Mouse (Mus musculus) lung, embryonic 15.5 days (tissue): Measurements from ENCODE around the gene Timp3. TPM values are rescaled to one million over a fixed set of nuclear protein-coding genes. Genes with fewer than 3 reads are reported as not detected.

Source experiments
- ATAC-seq: fragments of 200-750 bp; cut with Nextera tagmentation; 2 replicates; pipeline ENCODE4 v1.8.0; 2017; ENCODE audit warnings: moderate number of reproducible peaks, borderline replicate concordance; ENCODE audit not compliant: low FRiP score, low TSS enrichment; ENCODE audit errors: extremely low read depth
- H3K27ac ChIP-seq: fragments of 300-500 bp; sonication (generic); 2 replicates; pipeline ENCODE4 v1.5.1; 2015; ENCODE audit warnings: moderate library complexity, mild to moderate bottlenecking, inconsistent platforms
- H3K27me3 ChIP-seq: fragments of 300-500 bp; sonication (generic); 2 replicates; pipeline ENCODE4 v1.6.1; 2015; ENCODE audit warnings: inconsistent platforms
- H3K36me3 ChIP-seq: fragments of 300-500 bp; sonication (generic); 2 replicates; pipeline ENCODE4 v1.6.1; 2015; ENCODE audit warnings: inconsistent platforms
- H3K4me1 ChIP-seq: fragments of 300-500 bp; sonication (generic); 2 replicates; pipeline ENCODE4 v1.6.1; 2015; ENCODE audit warnings: inconsistent platforms
- H3K4me2 ChIP-seq: fragments of 300-500 bp; sonication (generic); 2 replicates; pipeline ENCODE4 v1.6.1; 2015; ENCODE audit warnings: inconsistent platforms, mild to moderate bottlenecking, moderate library complexity
- H3K4me3 ChIP-seq: fragments of 300-500 bp; sonication (generic); 2 replicates; pipeline ENCODE4 v1.5.1; 2015; ENCODE audit warnings: mild to moderate bottlenecking, inconsistent platforms
- H3K9ac ChIP-seq: fragments of 300-500 bp; sonication (generic); 2 replicates; pipeline ENCODE4 v1.6.1; 2015; ENCODE audit warnings: inconsistent platforms
- H3K9me3 ChIP-seq: fragments of 300-500 bp; sonication (generic); 2 replicates; pipeline ENCODE4 v1.6.1; 2016; ENCODE audit warnings: inconsistent platforms
- WGBS: fragments of 180-500 bp; shearing (Covaris S2); methylation state at CpG from one replicate; pipeline ENCODE4 v1.1.7; 2015; 5-methylcytosine and 5-hydroxymethylcytosine counted together
- polyA plus RNA-seq: library from polyadenylated mRNA; unstranded; fragments of >200 nt; fragmentation: Nextera tagmentation; extraction: Ambion mirVana; gene quantifications from 2 replicates; pipeline ENCODE4 v1.2.1, GENCODE M21; 2015

Timp3 gene
- polyA plus RNA-seq, 1 experiment from 2014 or later, result 64.4 TPM

DNA sequence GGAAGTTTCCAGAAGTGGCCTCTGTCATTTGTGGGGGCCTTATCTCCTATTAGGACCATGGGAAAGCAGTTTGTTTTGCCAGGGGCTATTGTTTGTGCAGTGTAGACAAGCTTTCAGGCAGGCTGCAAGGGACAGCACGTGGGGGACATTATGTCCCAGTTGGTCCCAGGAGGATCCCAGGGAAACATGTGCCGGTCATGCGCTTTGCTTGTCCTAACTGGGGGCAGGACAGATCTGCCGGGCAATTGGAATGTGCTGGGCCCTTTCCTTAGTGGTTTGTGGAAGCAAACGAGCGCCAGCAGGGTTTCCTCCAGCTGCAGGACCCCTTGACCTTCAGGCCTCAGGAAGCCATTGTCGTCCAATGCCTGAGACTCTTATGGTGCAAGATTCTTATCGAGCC is 41.4 kb downstream of the Timp3 start:
- Histone ChIP-seq H3K4me2 (no peak overlapping the region), H3K36me3 (peaks cover 17% of the 10 kb centered on the region; the same call in 1 of the 2 replicates), H3K9me3 (no peaks in the 10 kb centered on the region), H3K9ac (no peak overlapping the region), H3K4me3 (no peak overlapping the region), H3K27me3 (no peaks in the 10 kb centered on the region), H3K4me1 (peaks cover 59% of the 10 kb centered on the region), H3K27ac (peak overlapping the region; percentile 17; the same call in 1 of the 2 replicates)
- WGBS, result 34% methylated on average over 8 of the region's 8 CpGs
- ATAC-seq, result peak; percentile 20; the same call in 1 of the 2 replicates

DNA sequence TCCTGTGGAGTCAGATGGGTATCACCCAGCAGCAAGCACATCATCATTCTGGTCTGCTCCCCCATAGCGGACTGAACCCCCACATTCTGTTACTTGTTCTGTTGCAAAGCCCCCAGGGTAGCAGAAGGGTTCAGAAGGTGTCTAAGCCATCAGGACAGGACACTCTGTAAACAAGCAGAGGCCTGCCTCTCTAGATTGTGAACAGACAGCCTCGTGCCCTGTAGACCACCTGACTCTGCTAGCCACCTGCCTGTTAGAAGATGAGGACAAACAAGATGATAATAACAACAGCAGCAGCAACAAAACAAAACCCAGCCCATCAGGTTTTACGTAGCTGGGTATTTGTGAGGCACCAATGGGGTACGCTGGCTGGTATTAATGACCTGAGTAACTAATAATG is 42.0 kb downstream of the Timp3 start:
- Histone ChIP-seq H3K36me3 (peaks cover 17% of the 10 kb centered on the region; the same call in 1 of the 2 replicates), H3K27ac (no peak overlapping the region), H3K4me2 (no peak overlapping the region), H3K4me1 (peaks cover 54% of the 10 kb centered on the region), H3K27me3 (no peaks in the 10 kb centered on the region), H3K4me3 (no peak overlapping the region), H3K9ac (no peak overlapping the region), H3K9me3 (no peaks in the 10 kb centered on the region)
- WGBS, result 83% methylated on average over 4 of the region's 4 CpGs
- ATAC-seq, result no peak

DNA sequence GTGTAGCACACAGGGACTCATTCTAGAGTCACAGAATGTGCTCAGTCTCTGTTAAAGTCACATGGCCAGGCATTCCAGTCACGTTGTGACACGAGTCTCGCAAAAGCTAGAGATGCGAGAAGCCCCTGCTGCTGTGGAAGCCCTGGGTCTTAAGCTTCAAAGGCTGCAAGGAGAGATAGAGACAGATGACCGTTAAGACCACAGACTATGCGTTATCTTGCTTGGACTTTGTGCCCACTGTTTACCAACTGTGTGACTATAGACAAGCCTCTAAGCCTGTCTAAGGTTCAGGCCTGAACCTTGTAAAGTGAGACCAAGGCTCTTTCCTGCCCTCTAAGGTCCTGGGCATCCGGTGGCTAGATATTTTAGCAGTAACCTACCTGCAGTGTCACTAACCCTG is 42.5 kb downstream of the Timp3 start:
- Histone ChIP-seq H3K27ac (no peak overlapping the region), H3K4me3 (no peak overlapping the region), H3K27me3 (no peaks in the 10 kb centered on the region), H3K4me1 (peaks cover 49% of the 10 kb centered on the region), H3K9ac (no peak overlapping the region), H3K9me3 (no peaks in the 10 kb centered on the region), H3K36me3 (peaks cover 19% of the 10 kb centered on the region; the same call in 1 of the 2 replicates), H3K4me2 (no peak overlapping the region)
- no peak for ATAC-seq
- 67% methylated on average over 7 of the region's 7 CpGs for WGBS

DNA sequence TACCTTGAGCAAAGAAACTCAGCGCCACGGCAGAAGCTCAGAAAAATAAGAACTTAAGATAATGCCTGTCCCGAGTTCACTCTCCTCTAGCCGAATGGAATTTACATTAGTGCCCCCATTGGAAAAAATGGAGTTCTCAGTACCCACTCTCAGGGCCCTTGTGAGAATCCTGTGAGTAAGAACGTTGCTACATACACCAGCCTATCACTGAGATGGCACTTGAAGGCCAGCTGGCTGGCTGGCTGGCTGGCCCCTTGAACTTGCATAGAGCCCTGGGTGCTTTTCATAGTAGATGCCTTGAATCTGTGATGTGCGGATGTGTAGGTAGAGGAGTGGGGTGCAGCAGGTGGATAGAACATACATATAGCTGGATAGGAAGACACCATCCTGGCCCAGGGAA is 43.2 kb downstream of the Timp3 start:
- no peaks in the 10 kb centered on the region for H3K27me3 ChIP-seq
- H3K4me2 ChIP-seq, result no peak overlapping the region
- ATAC-seq, result no peak
- no peaks in the 10 kb centered on the region for H3K9me3 ChIP-seq
- WGBS, result 79% methylated on average over 6 of the region's 6 CpGs
- no peak overlapping the region for H3K9ac ChIP-seq
- peaks cover 43% of the 10 kb centered on the region for H3K4me1 ChIP-seq
- no peak overlapping the region for H3K4me3 ChIP-seq
- H3K27ac ChIP-seq, result no peak overlapping the region
- peaks cover 23% of the 10 kb centered on the region; the same call in 1 of the 2 replicates for H3K36me3 ChIP-seq

DNA sequence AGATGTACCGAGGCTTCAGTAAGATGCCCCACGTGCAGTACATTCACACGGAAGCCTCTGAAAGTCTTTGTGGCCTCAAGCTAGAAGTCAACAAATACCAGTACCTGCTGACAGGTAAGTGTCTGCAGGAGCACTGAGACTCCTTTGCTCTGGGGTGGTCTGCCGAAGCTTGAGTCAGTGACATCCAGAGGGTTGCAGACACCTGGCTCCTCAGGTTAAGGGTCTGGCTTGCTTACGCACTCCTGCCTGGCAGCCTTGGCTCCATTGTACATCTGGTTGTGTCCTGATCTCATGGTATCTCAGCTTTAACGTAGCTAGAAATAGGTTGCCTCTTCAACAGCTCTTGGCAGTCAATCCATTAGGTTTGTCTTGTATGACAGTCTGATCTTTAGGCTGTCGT is 43.8 kb downstream of the Timp3 start:
- H3K4me1 ChIP-seq, result peaks cover 37% of the 10 kb centered on the region
- H3K9me3 ChIP-seq, result no peaks in the 10 kb centered on the region
- no peak for ATAC-seq
- peak overlapping the region; percentile 34; the same call in 1 of the 2 replicates for H3K27ac ChIP-seq
- no peak overlapping the region for H3K4me3 ChIP-seq
- WGBS, result 81% methylated on average over 7 of the region's 7 CpGs
- no peaks in the 10 kb centered on the region for H3K27me3 ChIP-seq
- H3K4me2 ChIP-seq, result no peak overlapping the region
- H3K36me3 ChIP-seq, result peaks cover 23% of the 10 kb centered on the region; the same call in 1 of the 2 replicates
- H3K9ac ChIP-seq, result no peak overlapping the region

DNA sequence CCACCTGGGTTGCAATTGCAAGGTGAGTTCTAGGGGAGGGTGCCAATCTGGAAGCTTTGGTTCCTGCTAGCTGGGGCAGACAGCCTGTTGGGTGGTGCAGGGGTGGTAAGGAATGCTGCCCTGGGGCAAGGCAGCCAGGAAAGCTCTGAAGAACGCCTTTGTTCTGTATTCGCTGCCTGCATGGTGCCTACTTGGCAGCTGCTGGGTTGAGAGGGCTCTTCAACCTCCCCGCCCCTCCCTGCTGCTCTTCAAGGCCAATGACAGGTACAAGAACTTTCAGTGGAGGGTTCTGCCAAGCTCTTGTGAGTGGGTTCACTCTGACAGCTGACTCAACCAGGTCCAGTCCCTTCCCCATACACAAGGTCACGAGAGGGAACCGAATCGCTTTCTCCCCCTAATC is 44.5 kb downstream of the Timp3 start:
- Histone ChIP-seq H3K36me3 (peaks cover 23% of the 10 kb centered on the region; the same call in 1 of the 2 replicates), H3K9ac (no peak overlapping the region), H3K27ac (peak overlapping the region; percentile 34), H3K4me2 (no peak overlapping the region), H3K27me3 (no peaks in the 10 kb centered on the region), H3K4me3 (no peak overlapping the region), H3K4me1 (peaks cover 30% of the 10 kb centered on the region), H3K9me3 (no peaks in the 10 kb centered on the region)
- WGBS, result 73% methylated on average over 6 of the region's 6 CpGs
- no peak for ATAC-seq

DNA sequence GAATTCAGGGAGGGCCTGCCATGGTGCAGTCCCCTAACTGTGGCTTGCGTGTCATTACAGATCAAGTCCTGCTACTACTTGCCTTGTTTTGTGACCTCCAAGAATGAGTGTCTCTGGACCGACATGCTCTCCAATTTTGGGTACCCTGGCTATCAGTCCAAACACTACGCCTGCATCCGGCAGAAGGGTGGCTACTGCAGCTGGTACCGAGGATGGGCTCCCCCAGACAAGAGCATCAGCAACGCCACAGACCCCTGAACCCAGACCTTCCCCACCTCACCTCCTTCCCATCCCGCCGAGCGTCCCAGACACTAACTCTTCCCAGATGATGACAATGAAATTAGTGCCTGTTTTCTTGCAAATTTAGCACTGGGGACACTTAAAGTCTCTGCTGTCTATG is 45.5 kb downstream of the Timp3 start:
- H3K9ac ChIP-seq, result no peak overlapping the region
- H3K27ac ChIP-seq, result no peak overlapping the region
- no peak overlapping the region for H3K4me3 ChIP-seq
- no peaks in the 10 kb centered on the region for H3K9me3 ChIP-seq
- H3K4me2 ChIP-seq, result no peak overlapping the region
- 91% methylated on average over 9 of the region's 9 CpGs for WGBS
- H3K36me3 ChIP-seq, result peaks cover 23% of the 10 kb centered on the region; the same call in 1 of the 2 replicates
- ATAC-seq, result no peak
- H3K27me3 ChIP-seq, result no peaks in the 10 kb centered on the region
- H3K4me1 ChIP-seq, result peaks cover 20% of the 10 kb centered on the region

DNA sequence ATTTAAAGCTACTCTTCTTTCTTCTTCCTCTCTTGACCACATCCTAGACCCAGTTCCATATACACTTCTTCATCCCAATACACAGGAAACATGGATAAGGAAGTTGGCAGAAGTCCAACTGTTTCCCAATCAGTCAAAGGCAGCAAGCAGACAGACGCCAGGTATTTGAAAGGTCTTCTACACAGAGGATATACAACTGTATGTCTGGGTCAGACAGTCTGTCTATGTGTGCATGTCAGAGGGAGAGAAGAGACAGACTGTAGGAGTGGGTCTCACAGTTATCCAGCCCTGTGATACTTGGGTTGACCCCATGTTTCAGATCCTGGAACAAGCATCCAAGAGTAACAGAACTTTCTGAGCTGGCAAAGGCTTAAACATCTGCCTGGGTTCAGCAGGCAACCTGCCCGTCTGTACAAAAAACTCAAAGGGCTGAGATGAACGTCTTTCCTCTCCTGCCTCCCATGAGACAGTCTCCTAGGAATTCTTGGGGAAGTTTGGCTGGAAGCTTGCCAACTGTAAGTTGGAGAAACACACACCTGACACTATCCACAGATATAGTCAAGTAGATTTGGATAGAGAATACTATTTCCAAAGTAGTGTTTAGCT is 46.2 kb downstream of the Timp3 start:
- H3K4me3 ChIP-seq, result no peak overlapping the region
- no peaks in the 10 kb centered on the region for H3K27me3 ChIP-seq
- peaks cover 13% of the 10 kb centered on the region for H3K4me1 ChIP-seq
- H3K36me3 ChIP-seq, result peaks cover 23% of the 10 kb centered on the region; the same call in 1 of the 2 replicates
- no peak overlapping the region for H3K27ac ChIP-seq
- WGBS, result 12% methylated on average over 3 of the region's 3 CpGs
- H3K9me3 ChIP-seq, result no peaks in the 10 kb centered on the region
- no peak overlapping the region for H3K4me2 ChIP-seq
- H3K9ac ChIP-seq, result no peak overlapping the region
- ATAC-seq, result no peak

DNA sequence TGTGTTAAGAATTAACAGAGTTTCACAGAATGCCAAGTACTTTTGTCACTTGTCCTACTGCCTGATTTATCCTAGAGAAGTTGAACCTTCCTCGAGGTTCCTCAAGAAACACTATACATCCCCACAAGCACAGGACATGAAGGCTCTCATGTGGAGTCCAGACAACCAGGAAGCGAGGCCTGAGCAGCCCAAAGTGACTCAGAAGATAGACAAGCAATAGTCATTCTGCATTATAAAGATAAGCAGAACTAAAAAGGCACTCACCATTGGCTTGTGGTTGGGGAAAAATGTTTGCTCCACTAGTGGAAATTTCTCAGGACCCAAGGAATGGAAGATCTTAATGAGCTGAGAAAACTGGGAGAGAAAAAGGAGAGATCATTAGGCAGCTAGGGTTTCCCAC is 51.1 kb downstream of the Timp3 start:
- H3K36me3 ChIP-seq, result 0 out of 2 replicates have a peak, but pooled peaks cover 6% of the 10 kb centered on the region
- H3K9me3 ChIP-seq, result no peaks in the 10 kb centered on the region
- no peak overlapping the region for H3K4me2 ChIP-seq
- H3K9ac ChIP-seq, result no peak overlapping the region
- 65% methylated on average over 2 of the region's 2 CpGs for WGBS
- H3K27ac ChIP-seq, result no peak overlapping the region
- ATAC-seq, result no peak
- H3K4me3 ChIP-seq, result no peak overlapping the region
- no peaks in the 10 kb centered on the region; the same call in 1 of the 2 replicates for H3K4me1 ChIP-seq
- H3K27me3 ChIP-seq, result no peaks in the 10 kb centered on the region

DNA sequence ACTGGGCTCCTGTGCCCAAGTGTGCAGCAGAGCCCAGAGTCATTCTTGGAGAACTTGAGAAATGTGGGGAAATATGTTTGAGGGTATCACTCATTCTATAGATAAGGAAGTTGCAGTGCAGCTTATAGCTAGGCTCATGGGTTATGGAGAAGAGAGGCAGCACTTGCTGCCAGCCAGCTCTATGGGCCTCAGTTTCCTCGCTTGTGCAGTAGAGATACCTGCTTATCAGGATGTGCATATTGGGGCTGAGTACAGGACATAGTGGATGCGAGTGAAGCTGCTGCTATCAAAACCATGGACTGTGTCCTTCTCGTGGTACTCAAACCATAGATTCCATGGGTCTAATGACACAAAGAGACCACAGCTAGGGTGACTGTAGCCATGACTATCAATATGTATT is 52.3 kb downstream of the Timp3 start:
- H3K9ac ChIP-seq, result no peak overlapping the region
- no peak overlapping the region for H3K4me2 ChIP-seq
- 0 out of 2 replicates have a peak, but pooled peaks cover 6% of the 10 kb centered on the region for H3K36me3 ChIP-seq
- no peak overlapping the region for H3K27ac ChIP-seq
- H3K9me3 ChIP-seq, result no peaks in the 10 kb centered on the region
- H3K4me1 ChIP-seq, result no peaks in the 10 kb centered on the region
- H3K4me3 ChIP-seq, result no peak overlapping the region
- 85% methylated on average over 3 of the region's 3 CpGs for WGBS
- H3K27me3 ChIP-seq, result no peaks in the 10 kb centered on the region
- no peak; the same call in 1 of the 2 replicates for ATAC-seq

DNA sequence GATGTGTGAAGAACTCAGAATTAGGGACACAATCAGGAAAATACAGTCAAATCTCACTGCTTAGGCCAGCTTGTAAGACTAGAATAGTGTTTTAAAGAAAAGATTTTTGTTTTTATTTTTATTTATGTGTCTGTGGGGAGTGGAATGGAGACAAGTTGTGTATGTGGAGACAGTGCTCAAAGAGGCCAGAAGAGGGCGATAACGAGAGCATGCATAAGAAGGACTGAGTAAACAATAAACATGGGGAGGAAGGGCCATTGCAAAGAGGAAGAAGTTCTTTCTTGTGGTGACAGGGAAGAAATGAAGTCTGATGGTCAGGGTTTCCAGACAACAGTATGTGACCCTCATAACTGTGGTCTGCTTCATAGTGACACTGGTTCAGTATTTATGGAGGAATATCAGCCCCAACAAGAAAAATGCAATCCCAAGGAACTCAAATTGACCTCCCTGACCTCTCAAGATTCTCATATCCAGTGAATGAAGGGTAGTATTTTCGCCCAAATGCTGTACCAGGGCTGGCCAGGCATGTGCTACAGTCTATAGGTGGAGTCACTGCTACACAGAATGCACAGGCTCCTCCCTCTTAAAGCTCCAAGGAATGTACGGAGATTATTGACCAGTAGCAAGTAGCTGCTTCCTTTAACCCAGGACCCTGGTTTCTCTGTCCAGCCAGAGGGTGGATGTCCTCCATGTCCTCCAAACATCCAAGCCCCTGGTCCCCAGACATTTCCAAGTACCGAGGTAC is 56.8 kb downstream of the Timp3 start:
- no peaks in the 10 kb centered on the region for H3K9me3 ChIP-seq
- 57% methylated on average over 5 of the region's 5 CpGs for WGBS
- no peak overlapping the region for H3K4me3 ChIP-seq
- H3K27me3 ChIP-seq, result no peaks in the 10 kb centered on the region
- H3K4me1 ChIP-seq, result peaks cover 13% of the 10 kb centered on the region
- H3K27ac ChIP-seq, result no peak overlapping the region
- no peak overlapping the region for H3K9ac ChIP-seq
- no peaks in the 10 kb centered on the region for H3K36me3 ChIP-seq
- ATAC-seq, result no peak
- H3K4me2 ChIP-seq, result no peak overlapping the region

DNA sequence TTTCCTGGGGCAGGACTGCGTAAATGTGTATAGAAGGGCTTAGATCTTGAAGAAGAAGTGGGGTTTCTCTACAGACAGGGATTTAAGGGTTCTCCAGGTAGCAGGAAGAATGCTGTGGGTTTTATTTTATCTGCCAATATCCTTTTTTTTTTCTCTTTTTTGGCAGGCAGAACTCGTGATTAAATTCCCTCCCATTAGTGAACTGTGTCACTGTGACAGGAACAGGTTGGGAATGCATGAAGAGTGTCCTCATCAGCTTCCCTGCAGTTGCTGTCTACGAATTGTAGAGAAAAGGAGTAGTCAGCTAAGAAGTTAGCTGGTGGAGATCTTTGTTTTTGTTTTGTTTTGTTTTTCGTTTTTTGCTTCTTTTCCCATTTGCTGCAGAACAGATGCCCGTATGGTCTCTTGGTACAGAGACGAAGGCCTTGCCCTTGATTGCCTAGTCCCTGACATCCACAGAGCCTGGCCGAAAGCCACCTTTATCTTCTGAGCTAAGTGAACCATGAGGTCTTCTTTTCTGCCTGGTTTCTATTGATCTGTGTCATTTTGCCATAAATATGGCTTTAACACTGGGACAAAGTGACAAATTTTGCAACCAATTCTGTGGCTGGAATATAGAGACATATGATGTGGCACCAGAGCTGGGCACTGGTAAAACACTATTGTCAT is 58.3 kb downstream of the Timp3 start:
- Histone ChIP-seq H3K27ac (0 out of 2 replicates have a peak overlapping the region, but pooled peaks have one; percentile 24), H3K4me2 (no peak overlapping the region), H3K9me3 (no peaks in the 10 kb centered on the region), H3K36me3 (no peaks in the 10 kb centered on the region), H3K27me3 (no peaks in the 10 kb centered on the region), H3K4me3 (no peak overlapping the region), H3K9ac (no peak overlapping the region), H3K4me1 (peaks cover 18% of the 10 kb centered on the region)
- no peak for ATAC-seq
- WGBS, result 78% methylated on average over 7 of the region's 7 CpGs
